Mouse (Mus musculus) myocyte (in vitro differentiated cells): ENCODE measurements around the gene Rgl1. TPM values are rescaled to one million over a fixed set of nuclear protein-coding genes. Genes with fewer than 3 reads are reported as not detected.

Source experiments
- H3K27me3 ChIP-seq: one replicate; pipeline ENCODE4 v1.6.1; 2011; ENCODE audit not compliant: control insufficient read depth, insufficient read depth, insufficient read length
- H3K36me3 ChIP-seq: one replicate; pipeline ENCODE4 v1.6.1; 2011; ENCODE audit not compliant: control insufficient read depth, insufficient read depth
- H3K4me2 ChIP-seq: one replicate; pipeline ENCODE4 v1.6.1; 2011; ENCODE audit warnings: low read depth, control low read depth
- H3K4me3 ChIP-seq: one replicate; pipeline ENCODE4 v1.5.1; 2011; ENCODE audit warnings: mild to moderate bottlenecking, control low read depth, moderate library complexity
- H3K79me2 ChIP-seq: one replicate; pipeline ENCODE4 v1.6.1; 2011; ENCODE audit not compliant: control insufficient read depth, insufficient read depth
- H3ac ChIP-seq: one replicate; pipeline ENCODE4 v1.6.1; 2011; ENCODE audit not compliant: control insufficient read depth, insufficient read length
- CEBPB ChIP-seq: IDR thresholded peaks from 2 replicates; pipeline ENCODE4 v1.6.1; 2011; ENCODE audit warnings: mild to moderate bottlenecking, moderate library complexity; ENCODE audit not compliant: poor library complexity, insufficient read depth, severe bottlenecking
- E2F4 ChIP-seq: IDR thresholded peaks from one replicate; pipeline ENCODE4 v1.6.1; 2011; ENCODE audit warnings: mild to moderate bottlenecking, control low read depth, moderate library complexity; ENCODE audit not compliant: insufficient read depth
- MAX ChIP-seq: IDR thresholded peaks from one replicate; pipeline ENCODE4 v1.6.1; 2011; ENCODE audit warnings: low read depth, mild to moderate bottlenecking, control low read depth
- MYOD1 ChIP-seq, 3 experiments: IDR thresholded peaks; one replicate each; pipeline ENCODE4 v1.6.1; 2011; ENCODE audit warnings: control low read depth in 2 of 3, low read depth in 2 of 3, mild to moderate bottlenecking in 2 of 3, moderate library complexity in 1 of 3; ENCODE audit not compliant: insufficient read length in 2 of 3, control insufficient read depth in 1 of 3
- MYOG ChIP-seq, 3 experiments: IDR thresholded peaks; one replicate each; pipeline ENCODE4 v1.6.1; 2011; ENCODE audit warnings: control low read depth in 2 of 3, low read depth in 2 of 3, mild to moderate bottlenecking in 2 of 3; ENCODE audit not compliant: insufficient read length in 2 of 3, control insufficient read depth in 1 of 3, insufficient read depth in 1 of 3
- POLR2A ChIP-seq: IDR thresholded peaks from one replicate; pipeline ENCODE4 v1.6.1; 2011; ENCODE audit warnings: low read depth, mild to moderate bottlenecking, control low read depth, moderate library complexity; ENCODE audit not compliant: insufficient read length
- POLR2AphosphoS2 ChIP-seq: IDR thresholded peaks from one replicate; pipeline ENCODE4 v1.6.1; 2011; ENCODE audit warnings: low read depth, control low read depth; ENCODE audit not compliant: insufficient read length
- REST ChIP-seq: IDR thresholded peaks from one replicate; pipeline ENCODE4 v1.6.1; 2011; ENCODE audit warnings: mild to moderate bottlenecking, control low read depth, moderate library complexity; ENCODE audit not compliant: insufficient read depth, insufficient read length
- SRF ChIP-seq: IDR thresholded peaks from one replicate; pipeline ENCODE4 v1.6.1; 2011; ENCODE audit warnings: low read depth; ENCODE audit not compliant: control insufficient read depth, insufficient read length
- TCF12 ChIP-seq: IDR thresholded peaks from one replicate; pipeline ENCODE4 v1.6.1; 2011; ENCODE audit warnings: mild to moderate bottlenecking, control low read depth; ENCODE audit not compliant: poor library complexity, insufficient read depth, severe bottlenecking
- TCF3 ChIP-seq: IDR thresholded peaks from one replicate; pipeline ENCODE4 v1.6.1; 2011; ENCODE audit warnings: low read depth, control low read depth; ENCODE audit not compliant: insufficient read length
- USF1 ChIP-seq: IDR thresholded peaks from one replicate; pipeline ENCODE4 v1.6.1; 2011; ENCODE audit warnings: low read depth, mild to moderate bottlenecking, control low read depth, moderate library complexity
- polyA plus RNA-seq: library from polyadenylated mRNA; unstranded; fragments of >200 nt; fragmentation: generic; extraction: Trizol; gene quantifications from one replicate; pipeline ENCODE4 v1.2.1, GENCODE M21; 2012; ENCODE audit warnings: missing spikeins

Rgl1 gene
- polyA plus RNA-seq, 1 experiment: 4.3 TPM

DNA sequence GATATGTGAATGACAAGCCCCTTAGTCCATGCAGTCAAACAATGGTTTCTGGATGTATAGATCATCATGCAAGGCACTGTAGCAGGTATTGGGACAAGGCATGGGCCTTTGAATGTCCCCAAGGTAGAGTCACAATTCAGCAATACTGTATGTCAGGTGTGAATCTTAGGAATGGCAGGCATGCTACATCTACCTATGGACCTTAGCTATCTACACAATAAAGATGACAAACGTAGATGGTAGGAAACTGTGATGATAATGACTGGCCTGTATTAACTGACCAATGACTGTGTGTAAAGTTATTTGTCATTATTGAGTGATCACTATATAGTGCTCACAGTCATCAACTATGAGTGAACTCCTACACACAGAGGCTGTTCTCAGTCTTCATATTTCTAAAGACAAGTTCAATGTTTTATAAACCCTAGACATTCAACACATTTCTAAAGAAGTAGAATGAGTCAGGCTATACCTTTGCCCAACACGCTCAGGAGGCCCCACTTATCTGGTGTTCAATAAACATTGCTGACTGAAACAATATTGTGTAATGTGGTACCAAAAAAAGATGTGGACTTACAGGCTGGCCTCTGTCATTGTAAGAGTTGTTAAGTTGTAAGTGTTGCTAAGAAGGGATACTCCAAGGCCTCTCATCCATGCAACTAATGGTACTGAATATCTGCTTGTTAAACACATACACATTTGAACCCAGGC is 222.5 kb downstream of the Rgl1 start:
- no peak for TF ChIP-seq E2F4
- TF ChIP-seq REST: no peak
- TF ChIP-seq CEBPB: no peak
- TF ChIP-seq MYOG (IDR thresholded peaks at IDR 0.05; ENCODE audit: control insufficient read depth in 1 of 3, insufficient read depth in 1 of 3, insufficient read length in 2 of 3, low read depth in 2 of 3): no peak
- no peak for TF ChIP-seq TCF12
- TF ChIP-seq POLR2A: no peak
- no peak for TF ChIP-seq USF1
- TF ChIP-seq TCF3: no peak
- no peak for TF ChIP-seq MYOD1 (IDR thresholded peaks at IDR 0.05; ENCODE audit: control insufficient read depth in 1 of 3, insufficient read length in 2 of 3, low read depth in 2 of 3)
- TF ChIP-seq POLR2AphosphoS2: no peak
- TF ChIP-seq SRF: no peak
- TF ChIP-seq MAX: no peak
- H3K27me3 ChIP-seq: no peaks in the 10 kb centered on the region
- H3K36me3 ChIP-seq: no peaks in the 10 kb centered on the region
- H3K79me2 ChIP-seq: no peaks in the 10 kb centered on the region
- H3K4me3 ChIP-seq: no peak overlapping the region
- no peak overlapping the region for H3ac ChIP-seq
- H3K4me2 ChIP-seq: no peak overlapping the region

DNA sequence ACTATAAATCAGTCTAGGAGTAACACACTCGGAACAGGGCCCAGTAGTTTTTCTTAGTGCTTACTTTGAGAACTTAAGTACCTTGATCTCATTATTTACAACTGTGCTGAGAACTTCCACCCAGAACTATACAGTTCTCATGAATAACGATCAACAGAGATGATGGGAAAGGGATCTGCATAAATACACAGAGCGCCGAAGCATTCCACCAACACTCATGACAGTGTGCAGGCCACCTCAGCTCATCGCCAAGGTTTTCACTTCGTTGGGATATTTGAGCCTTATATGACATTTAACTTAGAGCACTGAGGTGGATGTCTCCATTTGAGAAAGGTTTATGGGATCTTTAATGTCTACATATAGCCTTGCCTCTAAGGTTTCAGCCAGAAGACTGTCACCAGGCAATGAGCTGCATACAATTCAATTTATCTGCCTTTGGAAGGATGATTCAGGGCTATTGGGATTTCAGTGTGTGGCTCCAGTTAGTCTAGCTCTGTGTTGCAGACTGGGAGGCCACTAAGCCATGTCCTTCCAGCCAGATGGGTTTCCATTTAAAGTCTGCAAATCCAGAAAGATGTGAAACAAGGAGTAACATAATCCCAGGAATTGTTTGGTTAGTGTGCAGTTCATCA is 223.3 kb downstream of the Rgl1 start:
- H3K4me2 ChIP-seq: no peak overlapping the region
- H3K4me3 ChIP-seq: no peak overlapping the region
- no peaks in the 10 kb centered on the region for H3K79me2 ChIP-seq
- no peaks in the 10 kb centered on the region for H3K36me3 ChIP-seq
- no peaks in the 10 kb centered on the region for H3K27me3 ChIP-seq
- TF ChIP-seq CEBPB: no peak
- TF ChIP-seq USF1: no peak
- no peak overlapping the region for H3ac ChIP-seq

DNA sequence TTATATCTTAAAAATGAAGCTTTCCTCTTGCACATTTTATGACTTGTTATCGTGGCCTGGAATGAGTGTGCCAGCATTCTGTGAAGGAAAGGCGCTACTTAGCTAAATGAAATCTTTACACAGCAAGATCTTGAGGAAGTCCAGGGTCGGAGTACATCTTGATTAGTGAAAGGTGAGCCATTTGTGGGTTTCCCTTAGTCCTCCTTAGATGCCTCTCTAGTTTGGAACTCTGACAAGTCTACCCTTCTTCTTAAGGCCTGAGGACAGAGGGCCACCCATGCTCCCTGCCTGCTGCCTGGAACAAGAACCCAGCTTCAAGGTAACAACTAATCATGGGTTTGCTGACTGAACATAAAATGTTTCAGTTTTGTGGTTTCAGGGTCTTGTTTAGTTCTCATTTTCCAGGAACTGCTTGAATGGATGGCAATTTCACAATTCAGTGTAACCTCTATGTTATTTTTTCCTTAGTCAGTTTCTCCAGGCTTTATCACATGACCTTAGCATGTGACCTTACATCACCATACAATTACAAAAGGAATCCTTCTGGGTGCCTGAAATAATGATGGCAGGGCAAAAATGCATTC is 225.8 kb downstream of the Rgl1 start:
- Histone ChIP-seq H3ac (no peak overlapping the region), H3K27me3 (no peaks in the 10 kb centered on the region), H3K79me2 (no peaks in the 10 kb centered on the region), H3K4me2 (no peak overlapping the region), H3K36me3 (no peaks in the 10 kb centered on the region), H3K4me3 (no peak overlapping the region)
- TF ChIP-seq MYOD1 (IDR thresholded peaks at IDR 0.05; ENCODE audit: control insufficient read depth in 1 of 3, insufficient read length in 2 of 3, low read depth in 2 of 3): no peak
- no peak for TF ChIP-seq CEBPB
- peak; percentile 37 for TF ChIP-seq USF1

DNA sequence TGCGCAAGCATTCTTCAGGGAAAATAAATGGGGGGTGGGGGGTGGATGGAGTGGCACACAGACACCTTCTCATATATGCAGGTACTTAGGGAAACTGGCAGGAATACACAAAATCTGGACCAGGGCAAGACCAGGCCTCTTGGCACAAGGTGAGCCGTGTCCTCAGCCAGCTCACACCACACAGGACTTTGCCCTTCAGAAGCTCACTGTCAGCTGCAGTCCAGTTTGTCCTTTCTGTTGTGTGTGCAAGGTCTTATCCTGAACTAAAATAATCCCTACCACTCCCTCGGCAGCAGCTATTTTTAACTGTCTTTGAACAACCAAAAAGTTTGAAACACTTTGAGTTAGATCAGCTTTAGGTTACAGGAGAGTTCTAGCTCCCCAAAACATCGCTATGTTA is 227.3 kb downstream of the Rgl1 start:
- no peaks in the 10 kb centered on the region for H3K36me3 ChIP-seq
- H3K79me2 ChIP-seq: no peaks in the 10 kb centered on the region
- TF ChIP-seq MAX: no peak
- TF ChIP-seq TCF3: no peak
- TF ChIP-seq SRF: no peak
- TF ChIP-seq MYOG (IDR thresholded peaks at IDR 0.05; ENCODE audit: control insufficient read depth in 1 of 3, insufficient read depth in 1 of 3, insufficient read length in 2 of 3, low read depth in 2 of 3): no peak
- TF ChIP-seq CEBPB: no peak
- H3ac ChIP-seq: no peak overlapping the region
- no peak overlapping the region for H3K4me3 ChIP-seq
- no peak overlapping the region for H3K4me2 ChIP-seq
- no peaks in the 10 kb centered on the region for H3K27me3 ChIP-seq

DNA sequence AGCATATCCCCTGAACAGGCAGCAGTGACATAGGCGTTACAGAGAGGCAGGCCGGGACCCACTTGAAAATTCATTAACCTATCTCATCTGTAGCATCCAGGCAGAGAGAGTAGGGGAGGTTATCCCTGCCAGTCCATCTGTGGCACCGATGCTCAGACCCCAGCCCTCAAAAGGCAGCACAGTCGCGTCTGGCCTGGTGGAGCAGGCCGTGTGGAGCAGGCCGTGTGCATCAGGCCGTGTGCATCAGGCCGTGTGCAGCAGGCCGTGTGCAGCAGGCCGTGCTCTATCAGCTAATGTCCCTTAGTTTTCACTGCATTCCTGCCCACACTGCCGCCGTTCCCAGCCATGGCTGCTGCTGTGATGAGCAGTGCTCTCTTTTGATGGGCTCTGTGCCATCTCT is 229.0 kb downstream of the Rgl1 start:
- no peak overlapping the region for H3K4me2 ChIP-seq
- H3K4me3 ChIP-seq: no peak overlapping the region
- no peaks in the 10 kb centered on the region for H3K36me3 ChIP-seq
- TF ChIP-seq MYOD1 (IDR thresholded peaks at IDR 0.05; ENCODE audit: control insufficient read depth in 1 of 3, insufficient read length in 2 of 3, low read depth in 2 of 3) (peak in 1 of 3 experiments; percentile 10), MAX (no peak)
- no peaks in the 10 kb centered on the region for H3K27me3 ChIP-seq
- no peaks in the 10 kb centered on the region for H3K79me2 ChIP-seq
- no peak overlapping the region for H3ac ChIP-seq

DNA sequence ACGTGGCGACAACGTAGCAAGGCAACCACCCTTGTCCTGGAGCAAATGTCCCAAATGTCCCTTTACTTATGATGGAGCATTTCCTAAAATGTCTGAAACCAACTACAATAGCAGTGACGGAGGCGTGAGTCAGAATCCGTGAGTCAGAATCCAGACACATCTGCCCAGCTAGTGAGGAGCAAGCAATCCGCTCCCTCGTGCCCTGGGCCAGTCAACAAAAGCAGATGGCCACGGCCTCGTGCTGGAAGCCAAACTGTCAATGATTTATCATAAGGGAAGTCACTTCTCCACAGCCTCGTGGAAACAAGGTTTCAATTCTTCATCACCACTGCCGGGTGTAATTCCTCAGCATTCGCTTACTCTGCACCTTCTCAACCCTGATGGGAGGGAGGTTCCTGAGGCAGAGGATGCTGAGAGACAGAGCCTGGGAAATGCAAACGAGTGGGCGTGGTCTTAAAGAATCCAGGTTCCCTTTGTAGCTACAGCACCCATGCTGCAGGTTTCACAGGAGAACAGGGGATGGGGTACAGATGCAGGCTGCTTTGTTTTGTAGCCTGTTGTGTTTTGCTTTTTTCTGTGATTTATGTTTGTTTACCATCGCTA is 229.6 kb downstream of the Rgl1 start:
- H3ac ChIP-seq: no peak overlapping the region
- TF ChIP-seq SRF (no peak), MYOG (IDR thresholded peaks at IDR 0.05; ENCODE audit: control insufficient read depth in 1 of 3, insufficient read depth in 1 of 3, insufficient read length in 2 of 3, low read depth in 2 of 3) (peak in 1 of 3 experiments; percentile 34), E2F4 (no peak), MYOD1 (IDR thresholded peaks at IDR 0.05; ENCODE audit: control insufficient read depth in 1 of 3, insufficient read length in 2 of 3, low read depth in 2 of 3) (peak in 2 of 3 experiments; percentile 35 to 71), USF1 (no peak), CEBPB (no peak), TCF12 (no peak), POLR2A (no peak), REST (no peak), POLR2AphosphoS2 (no peak), MAX (peak; percentile 76), TCF3 (peak; percentile 13)
- peak overlapping the region; percentile 60 for H3K4me2 ChIP-seq
- H3K79me2 ChIP-seq: no peaks in the 10 kb centered on the region
- H3K36me3 ChIP-seq: no peaks in the 10 kb centered on the region
- no peak overlapping the region for H3K4me3 ChIP-seq
- H3K27me3 ChIP-seq: no peaks in the 10 kb centered on the region
